Mouse (Mus musculus) MN1 (cell line): ENCODE measurements around the gene Ctsh.
"Not testable (repeated sequence)": the region's sequence is repeated elsewhere in the genome, so short reads cannot be mapped to it uniquely, and the experiment has no call there.

ENCODE experiments used
- DNase-seq: peaks from one replicate; pipeline ENCODE4 v3.0.0-alpha.2; 2016; ENCODE audit warnings: low spot score

Gene Ctsh

GRCm38 (mm10) chr9:90053852-90054251 is at the start of gene Ctsh:
Gene Ctsh (plus strand): TSS chr9:90054152.
- DNase-seq, result no peak

GRCm38 (mm10) chr9:90006432-90006831 is 47.5 kb upstream of the Ctsh start:
- no peak for DNase-seq

- no peak for DNase-seq
Measured at GRCm38 (mm10) chr9:90007094-90007493, 46.9 kb upstream of the Ctsh start.

- DNase-seq, result no peak
Measured at GRCm38 (mm10) chr9:90008138-90008537, 45.8 kb upstream of the Ctsh start.

- DNase-seq, result no peak
Measured at GRCm38 (mm10) chr9:90011849-90012248, 42.1 kb upstream of the Ctsh start.

GRCm38 (mm10) chr9:90014649-90015048 is 39.3 kb upstream of the Ctsh start:
- DNase-seq, result no peak

GRCm38 (mm10) chr9:90016204-90016603 is 37.7 kb upstream of the Ctsh start:
- DNase-seq, result no peak

- no peak for DNase-seq
Measured at GRCm38 (mm10) chr9:90020866-90021265, 33.1 kb upstream of the Ctsh start.

GRCm38 (mm10) chr9:90021442-90021841 is 32.5 kb upstream of the Ctsh start:
- DNase-seq, result no peak

- no peak for DNase-seq
Measured at GRCm38 (mm10) chr9:90027709-90028108, 26.2 kb upstream of the Ctsh start.

- DNase-seq, result no peak
Measured at GRCm38 (mm10) chr9:90033922-90034321, 20.0 kb upstream of the Ctsh start.

- no peak for DNase-seq
Measured at GRCm38 (mm10) chr9:90035168-90035567, 18.8 kb upstream of the Ctsh start.

GRCm38 (mm10) chr9:90035794-90036193 is 18.2 kb upstream of the Ctsh start:
- DNase-seq, result no peak

GRCm38 (mm10) chr9:90036313-90036712 is 17.6 kb upstream of the Ctsh start:
- DNase-seq, result no peak

GRCm38 (mm10) chr9:90038535-90038934 is 15.4 kb upstream of the Ctsh start:
- no peak for DNase-seq

GRCm38 (mm10) chr9:90040916-90041315 is 13.0 kb upstream of the Ctsh start:
- DNase-seq, result no peak

- no peak for DNase-seq
Measured at GRCm38 (mm10) chr9:90041556-90041955, 12.4 kb upstream of the Ctsh start.

- not testable (repeated sequence) for DNase-seq
Measured at GRCm38 (mm10) chr9:90042906-90043305, 11.0 kb upstream of the Ctsh start.

GRCm38 (mm10) chr9:90045191-90045590 is 8.8 kb upstream of the Ctsh start:
- no peak for DNase-seq

GRCm38 (mm10) chr9:90047937-90048627 is 5.9 kb upstream of the Ctsh start:
- no peak for DNase-seq

GRCm38 (mm10) chr9:90054371-90055145 is 606 bp downstream of the Ctsh start:
- no peak for DNase-seq

GRCm38 (mm10) chr9:90055409-90055808 is 1.5 kb downstream of the Ctsh start:
- DNase-seq, result no peak

- DNase-seq, result no peak
Measured at GRCm38 (mm10) chr9:90055911-90056310, 2.0 kb downstream of the Ctsh start.

- DNase-seq, result no peak
Measured at GRCm38 (mm10) chr9:90056716-90057115, 2.8 kb downstream of the Ctsh start.
